Mouse (Mus musculus) bone marrow macrophage, adult 2 months (primary cell): ENCODE results near the gene Fbxo46. TPM values are rescaled to one million over a fixed set of nuclear protein-coding genes. Genes with fewer than 3 reads are reported as not detected.

Experiments used
- H3K27ac ChIP-seq: 2 replicates; pipeline ENCODE4 v1.5.1; 2012; ENCODE audit warnings: low read depth, low read length; ENCODE audit not compliant: insufficient read depth
- H3K4me1 ChIP-seq: 2 replicates; pipeline ENCODE4 v1.6.1; 2012; ENCODE audit warnings: low read length; ENCODE audit not compliant: control insufficient read depth, insufficient read depth
- H3K4me3 ChIP-seq: 2 replicates; pipeline ENCODE4 v1.5.1; 2012; ENCODE audit warnings: mild to moderate bottlenecking, low read length, moderate library complexity; ENCODE audit not compliant: insufficient read depth
- CTCF ChIP-seq: IDR thresholded peaks from 2 replicates; pipeline ENCODE4 v1.5.1; 2012; ENCODE audit warnings: low read depth, mild to moderate bottlenecking, low read length, moderate library complexity
- POLR2A ChIP-seq: IDR thresholded peaks from 2 replicates; pipeline ENCODE4 v1.6.1; 2012; ENCODE audit warnings: mild to moderate bottlenecking, low read depth, low read length, borderline replicate concordance
- polyA plus RNA-seq: library from polyadenylated mRNA; stranded (reverse); fragments of >200 nt; gene quantifications from 2 replicates; pipeline ENCODE4 v1.2.4, GENCODE M21; 2012; ENCODE audit not compliant: missing spikeins, insufficient read depth, insufficient read length

Gene Fbxo46
- polyA plus RNA-seq, 1 experiment = 8.2 TPM

GRCm38 (mm10) chr7:19178443-19179092 lies 58.9 kb downstream of the Fbxo46 start:
- TF ChIP-seq CTCF = peak; percentile 84
- TF ChIP-seq POLR2A = no peak
- Histone ChIP-seq H3K4me3 (no peak overlapping the region), H3K4me1 (peaks cover 18% of the 10 kb centered on the region), H3K27ac (no peak overlapping the region)

- TF ChIP-seq POLR2A = no peak
- peak; percentile 30; the same call in 1 of the 2 replicates for TF ChIP-seq CTCF
- peaks cover 18% of the 10 kb centered on the region for H3K4me1 ChIP-seq
- H3K4me3 ChIP-seq = no peak overlapping the region
- H3K27ac ChIP-seq = no peak overlapping the region
Observed at GRCm38 (mm10) chr7:19179173-19179572, 59.5 kb downstream of the Fbxo46 start.

DNA sequence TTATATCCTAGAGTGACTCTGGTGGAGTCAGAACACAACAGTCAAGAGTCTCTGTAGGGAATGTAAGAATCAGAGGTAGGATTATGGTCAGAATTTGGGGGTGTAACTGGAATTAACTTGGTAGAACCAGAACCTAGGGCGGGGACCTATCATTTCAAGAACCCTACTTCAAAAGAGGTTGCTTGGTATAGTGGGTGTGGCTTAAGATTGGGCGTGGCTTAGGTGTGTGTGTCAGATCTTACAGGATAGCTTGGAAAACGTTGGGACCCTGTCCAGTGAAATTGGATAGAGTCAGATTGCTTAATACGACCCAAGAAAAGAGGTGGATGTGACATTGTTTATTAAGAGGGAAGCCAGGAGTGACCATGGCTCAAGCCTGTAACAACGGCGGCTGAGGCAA lies 60.3 kb downstream of the Fbxo46 start:
- Histone ChIP-seq H3K4me3 (no peak overlapping the region), H3K27ac (no peak overlapping the region), H3K4me1 (peaks cover 20% of the 10 kb centered on the region)
- TF ChIP-seq CTCF (no peak), POLR2A (no peak)

DNA sequence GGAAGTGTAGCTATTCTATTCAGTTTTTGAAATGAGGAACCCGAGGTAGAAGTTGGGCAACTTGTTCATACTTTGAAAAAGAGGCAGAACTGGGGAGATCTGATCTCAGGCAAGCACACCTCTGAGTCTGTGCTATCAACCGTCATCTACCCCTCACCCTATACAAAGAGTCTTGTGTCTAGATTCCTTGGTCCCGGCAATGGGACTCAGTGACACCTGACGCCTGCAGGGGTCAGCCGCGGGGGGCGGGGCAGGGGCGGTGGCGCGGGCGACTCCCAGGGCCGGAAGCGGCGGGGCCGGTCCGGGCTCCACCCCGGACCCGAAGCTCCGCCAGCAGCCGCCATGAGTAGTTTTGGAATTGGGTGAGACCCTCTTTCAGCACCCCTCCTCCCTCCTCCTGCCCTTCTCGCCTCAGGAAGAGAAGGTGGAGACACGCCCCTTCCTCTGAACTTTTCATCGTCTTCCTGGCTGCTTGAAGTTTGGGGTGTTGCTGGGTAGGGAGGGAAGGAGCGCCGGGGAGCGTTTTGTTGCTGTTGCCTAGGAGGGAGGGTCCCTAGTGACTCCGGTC lies 61.3 kb downstream of the Fbxo46 start:
- peak overlapping the region; percentile 38 for H3K27ac ChIP-seq
- peak overlapping the region; percentile 87 for H3K4me3 ChIP-seq
- H3K4me1 ChIP-seq = peaks cover 17% of the 10 kb centered on the region
- no peak for TF ChIP-seq CTCF
- TF ChIP-seq POLR2A = no peak

- TF ChIP-seq POLR2A (no peak), CTCF (no peak)
- no peak overlapping the region for H3K27ac ChIP-seq
- H3K4me1 ChIP-seq = peaks cover 14% of the 10 kb centered on the region
- H3K4me3 ChIP-seq = no peak overlapping the region
Observed at GRCm38 (mm10) chr7:19184250-19184649, 64.6 kb downstream of the Fbxo46 start.

GRCm38 (mm10) chr7:19184758-19185157 lies 65.1 kb downstream of the Fbxo46 start:
- TF ChIP-seq POLR2A (no peak), CTCF (no peak)
- no peak overlapping the region for H3K4me3 ChIP-seq
- peaks cover 12% of the 10 kb centered on the region; the same call in 1 of the 2 replicates for H3K4me1 ChIP-seq
- no peak overlapping the region for H3K27ac ChIP-seq

Other genes starting within 250 kb of the Fbxo46 start
- not detected in 2 replicates for gene Pglyrp1, start 248.5 kb upstream of the Fbxo46 start, polyA plus RNA-seq
- 18.1 and 21.2 TPM in 2 replicates for gene Ccdc61, start 209.4 kb upstream of the Fbxo46 start, polyA plus RNA-seq
- gene Nova2, start 194.0 kb upstream of the Fbxo46 start, polyA plus RNA-seq = 0.12 TPM in 1 of 2 replicates, not detected in the other
- gene Nanos2, start 132.5 kb upstream of the Fbxo46 start, polyA plus RNA-seq = not detected in 2 replicates
- gene Mypop, start 128.6 kb upstream of the Fbxo46 start, polyA plus RNA-seq = 1.0 and 1.2 TPM in 2 replicates
- 16.4 and 17.5 TPM in 2 replicates for gene Irf2bp1, start 115.8 kb upstream of the Fbxo46 start, polyA plus RNA-seq
- not detected in 2 replicates for gene Foxa3, start 96.3 kb upstream of the Fbxo46 start, polyA plus RNA-seq
- gene Sympk, start 95.5 kb upstream of the Fbxo46 start, polyA plus RNA-seq = 61.9 and 64.4 TPM in 2 replicates
- gene Rsph6a, start 65.2 kb upstream of the Fbxo46 start, polyA plus RNA-seq = not detected in 2 replicates
- 1.7 and 2.6 TPM in 2 replicates for gene Dmwd, start 43.6 kb upstream of the Fbxo46 start, polyA plus RNA-seq
- gene Dmpk, start 36.0 kb upstream of the Fbxo46 start, polyA plus RNA-seq = 2.9 and 4.2 TPM in 2 replicates
- 0.36 and 0.44 TPM in 2 replicates for gene Six5, start 25.3 kb upstream of the Fbxo46 start, polyA plus RNA-seq
- gene Gm4969, start 1.5 kb upstream of the Fbxo46 start, polyA plus RNA-seq = not detected in 2 replicates
- 10.4 and 11.8 TPM in 2 replicates for gene Qpctl, start 29.4 kb downstream of the Fbxo46 start, polyA plus RNA-seq
- 26.4 and 27.9 TPM in 2 replicates for gene Snrpd2, start 29.9 kb downstream of the Fbxo46 start, polyA plus RNA-seq
- gene Gipr, start 46.3 kb downstream of the Fbxo46 start, polyA plus RNA-seq = not detected in 2 replicates
- gene Eml2, start 56.6 kb downstream of the Fbxo46 start, polyA plus RNA-seq = 12.2 and 17.8 TPM in 2 replicates
- not detected in 2 replicates for gene Gpr4, start 92.7 kb downstream of the Fbxo46 start, polyA plus RNA-seq
- 20.0 and 22.0 TPM in 2 replicates for gene Opa3, start 108.5 kb downstream of the Fbxo46 start, polyA plus RNA-seq
- gene Vasp, start 152.0 kb downstream of the Fbxo46 start, polyA plus RNA-seq = 178 and 187 TPM in 2 replicates
- gene Ppm1n, start 160.2 kb downstream of the Fbxo46 start, polyA plus RNA-seq = 0.93 and 4.2 TPM in 2 replicates
- 1.4 and 2.0 TPM in 2 replicates for gene Rtn2, start 162.8 kb downstream of the Fbxo46 start, polyA plus RNA-seq
- 0.68 TPM in 1 of 2 replicates, not detected in the other for gene Fosb, start 190.2 kb downstream of the Fbxo46 start, polyA plus RNA-seq
- gene Ercc1, start 224.9 kb downstream of the Fbxo46 start, polyA plus RNA-seq = 30.7 and 35.4 TPM in 2 replicates
- 7.8 and 8.4 TPM in 2 replicates for gene Cd3eap, start 239.6 kb downstream of the Fbxo46 start, polyA plus RNA-seq
- gene Ppp1r13l, start 239.9 kb downstream of the Fbxo46 start, polyA plus RNA-seq = 1.6 and 4.0 TPM in 2 replicates